Mouse (Mus musculus) lung, postnatal 0 days (tissue): ENCODE results near the gene Zfp106. TPM values are rescaled to one million over a fixed set of nuclear protein-coding genes. Genes with fewer than 3 reads are reported as not detected.

ENCODE experiments used
- ATAC-seq: fragments of 200-750 bp; cut with Nextera tagmentation; 2 replicates; pipeline ENCODE4 v1.8.0; 2017; ENCODE audit warnings: moderate library complexity
- DNase-seq: peaks from one replicate; pipeline ENCODE4 v3.0.0-alpha.2; 2016; ENCODE audit warnings: low spot score
- H3K27ac ChIP-seq: fragments of 300-500 bp; sonication (generic); 2 replicates; pipeline ENCODE4 v1.5.1; 2014; ENCODE audit warnings: antibody characterized with exemption, mild to moderate bottlenecking, low read length, mixed read lengths
- H3K27me3 ChIP-seq: fragments of 300-500 bp; sonication (generic); replicated peaks from 2 replicates; pipeline ENCODE4 v1.6.1; 2014; ENCODE audit warnings: low read length, mixed read lengths; ENCODE audit not compliant: insufficient read depth
- H3K36me3 ChIP-seq: fragments of 300-500 bp; sonication (generic); 2 replicates; pipeline ENCODE4 v1.6.1; 2014; ENCODE audit warnings: low read length, mixed read lengths; ENCODE audit not compliant: insufficient read depth
- H3K4me1 ChIP-seq: fragments of 300-500 bp; sonication (generic); 2 replicates; pipeline ENCODE4 v1.6.1; 2014; ENCODE audit warnings: antibody characterized with exemption, low read depth, low read length, mixed read lengths; ENCODE audit not compliant: insufficient read depth
- H3K4me2 ChIP-seq: fragments of 300-500 bp; sonication (generic); replicated peaks from 2 replicates; pipeline ENCODE4 v1.6.1; 2014; ENCODE audit warnings: low read depth, mild to moderate bottlenecking, low read length, moderate library complexity, mixed read lengths
- H3K4me3 ChIP-seq: fragments of 300-500 bp; sonication (generic); 2 replicates; pipeline ENCODE4 v1.5.1; 2014; ENCODE audit warnings: low read depth, low read length
- H3K9ac ChIP-seq: fragments of 300-500 bp; sonication (generic); replicated peaks from 2 replicates; pipeline ENCODE4 v1.6.1; 2014; ENCODE audit warnings: low read depth, mild to moderate bottlenecking
- H3K9me3 ChIP-seq: fragments of 300-500 bp; sonication (generic); 2 replicates; pipeline ENCODE4 v1.6.1; 2016; ENCODE audit warnings: low read length, mixed read lengths
- CTCF ChIP-seq: IDR thresholded peaks from 2 replicates; pipeline ENCODE4 v1.5.1; 2016; ENCODE audit warnings: antibody characterized with exemption, mild to moderate bottlenecking
- EP300 ChIP-seq: IDR thresholded peaks from 2 replicates; pipeline ENCODE4 v1.6.1; 2016; ENCODE audit warnings: antibody characterized with exemption, mild to moderate bottlenecking, control low read depth
- WGBS: fragments of 180-500 bp; shearing (Covaris S2); extraction: QIAGEN DNeasy Blood & Tissue Kit; methylation state at CpG from one replicate; pipeline ENCODE4 v1.1.7; 2014; 5-methylcytosine and 5-hydroxymethylcytosine counted together
- polyA plus RNA-seq: library from polyadenylated mRNA; unstranded; fragments of >200 nt; fragmentation: Nextera tagmentation; extraction: Ambion mirVana; gene quantifications from 2 replicates; pipeline ENCODE4 v1.2.1, GENCODE M21; 2015

Gene Zfp106
- polyA plus RNA-seq, 1 experiment from 2014 or later: 28.5 TPM

DNA sequence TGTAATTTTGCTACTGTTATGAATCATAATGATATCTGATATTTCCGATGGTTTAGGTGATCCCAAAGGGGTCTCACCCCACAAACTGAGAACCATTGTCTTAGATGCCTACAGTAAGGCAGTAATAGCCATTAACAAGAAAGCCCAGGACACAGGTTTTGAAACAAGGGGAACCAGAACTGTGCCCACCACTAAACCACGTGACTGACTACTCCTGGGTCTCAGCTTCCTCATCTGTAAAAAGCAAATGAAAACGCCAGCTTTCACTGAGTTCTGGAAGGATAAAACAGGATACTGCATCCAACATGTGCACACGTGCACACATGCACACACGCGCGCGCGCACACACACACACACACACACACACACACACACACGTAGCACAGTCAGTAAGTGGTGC is 93.9 kb downstream of the Zfp106 start:
- DNase-seq (no peak), ATAC-seq (no peak)
- no peak overlapping the region for H3K4me2 ChIP-seq
- no peak overlapping the region for H3K4me3 ChIP-seq
- H3K36me3 ChIP-seq: no peaks in the 10 kb centered on the region
- no peak overlapping the region for H3K27ac ChIP-seq
- H3K9me3 ChIP-seq: no peaks in the 10 kb centered on the region
- H3K9ac ChIP-seq: no peak overlapping the region
- H3K27me3 ChIP-seq: no peaks in the 10 kb centered on the region
- TF ChIP-seq EP300 (no peak), CTCF (no peak)
- no peaks in the 10 kb centered on the region for H3K4me1 ChIP-seq
- 86% methylated on average over 10 of the region's 10 CpGs for WGBS

DNA sequence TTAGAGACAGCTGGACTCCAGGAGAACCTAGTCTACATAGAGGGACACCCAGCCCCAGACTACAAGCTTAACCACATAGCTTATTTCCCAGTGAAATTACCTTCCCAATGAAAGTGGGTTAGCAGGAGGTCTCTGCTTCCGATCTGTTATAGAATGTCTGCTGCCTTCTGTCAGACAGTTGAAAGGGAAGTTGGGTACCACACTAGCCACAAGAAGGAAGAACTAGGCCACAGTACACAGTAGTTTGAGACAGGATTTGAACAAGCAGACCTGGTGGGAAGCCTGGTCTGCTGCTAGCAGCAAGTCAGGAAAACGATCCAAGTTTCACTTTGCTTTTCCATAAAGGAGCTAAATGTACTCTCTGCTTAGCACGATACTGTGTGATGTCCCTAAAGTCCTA is 94.4 kb downstream of the Zfp106 start:
- TF ChIP-seq CTCF (no peak), EP300 (no peak)
- no peak overlapping the region for H3K9ac ChIP-seq
- no peaks in the 10 kb centered on the region for H3K36me3 ChIP-seq

DNA sequence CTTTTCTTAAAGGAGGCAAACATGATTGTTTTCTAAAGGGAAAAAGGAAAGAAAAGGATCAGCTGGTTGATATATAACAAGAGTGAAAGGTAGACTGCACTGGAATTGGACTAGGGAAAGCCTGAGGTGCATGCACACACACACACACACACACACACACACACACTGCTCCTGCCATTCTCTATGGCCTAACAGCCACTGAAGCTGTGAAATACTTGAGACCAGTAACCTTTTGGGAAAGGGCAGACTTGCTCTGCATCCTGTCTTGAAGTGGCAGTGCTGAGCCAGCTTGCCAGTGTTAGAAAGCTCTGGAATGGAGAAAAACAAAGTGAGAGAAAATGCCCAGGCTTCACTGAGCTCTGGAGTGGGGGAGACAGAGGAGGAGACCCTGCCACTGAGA is 95.6 kb downstream of the Zfp106 start:
- no peaks in the 10 kb centered on the region for H3K9me3 ChIP-seq
- TF ChIP-seq CTCF (no peak), EP300 (no peak)
- no peak for ATAC-seq
- H3K4me3 ChIP-seq: no peak overlapping the region
- DNase-seq: no peak
- no peaks in the 10 kb centered on the region for H3K4me1 ChIP-seq
- no peak overlapping the region for H3K9ac ChIP-seq
- H3K27ac ChIP-seq: no peak overlapping the region
- no peaks in the 10 kb centered on the region for H3K36me3 ChIP-seq
- H3K4me2 ChIP-seq: no peak overlapping the region
- H3K27me3 ChIP-seq: no peaks in the 10 kb centered on the region

More for the DNA sequence above, 94.4 kb downstream of the Zfp106 start:
- Histone ChIP-seq H3K9me3 (no peaks in the 10 kb centered on the region), H3K4me1 (no peaks in the 10 kb centered on the region), H3K27ac (no peak overlapping the region), H3K4me3 (no peak overlapping the region), H3K4me2 (no peak overlapping the region), H3K27me3 (no peaks in the 10 kb centered on the region)
- DNase-seq (no peak), ATAC-seq (no peak)
- 82% methylated on average over 3 of the region's 3 CpGs for whole genome bisulfite sequencing

DNA sequence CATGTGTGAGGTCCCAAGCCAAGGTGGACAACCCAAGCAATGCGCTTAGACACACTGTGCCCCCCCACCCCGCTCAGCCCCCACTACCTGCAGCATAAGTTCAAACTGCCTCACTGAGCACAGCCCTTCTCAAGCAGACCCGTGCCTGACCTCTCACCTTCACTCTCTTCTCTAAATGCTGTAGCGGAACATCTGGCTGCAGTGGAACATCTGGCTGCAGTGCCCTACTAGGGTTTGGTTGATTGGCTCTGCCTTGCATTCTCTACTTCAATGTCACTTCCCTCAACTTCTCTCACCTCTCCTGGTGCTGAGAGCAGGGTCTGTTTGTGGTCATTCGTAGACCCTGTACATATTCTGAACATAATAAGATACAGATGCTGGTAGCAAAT is 98.3 kb downstream of the Zfp106 start:
- Histone ChIP-seq H3K9me3 (no peaks in the 10 kb centered on the region), H3K9ac (no peak overlapping the region), H3K27me3 (no peaks in the 10 kb centered on the region), H3K4me1 (no peaks in the 10 kb centered on the region), H3K4me3 (no peak overlapping the region), H3K4me2 (no peak overlapping the region), H3K36me3 (no peaks in the 10 kb centered on the region), H3K27ac (no peak overlapping the region)
- no peak for DNase-seq
- no peak for ATAC-seq
- TF ChIP-seq EP300: no peak
- TF ChIP-seq CTCF: no peak
- WGBS: 75% methylated on average over 5 of the region's 5 CpGs

DNA sequence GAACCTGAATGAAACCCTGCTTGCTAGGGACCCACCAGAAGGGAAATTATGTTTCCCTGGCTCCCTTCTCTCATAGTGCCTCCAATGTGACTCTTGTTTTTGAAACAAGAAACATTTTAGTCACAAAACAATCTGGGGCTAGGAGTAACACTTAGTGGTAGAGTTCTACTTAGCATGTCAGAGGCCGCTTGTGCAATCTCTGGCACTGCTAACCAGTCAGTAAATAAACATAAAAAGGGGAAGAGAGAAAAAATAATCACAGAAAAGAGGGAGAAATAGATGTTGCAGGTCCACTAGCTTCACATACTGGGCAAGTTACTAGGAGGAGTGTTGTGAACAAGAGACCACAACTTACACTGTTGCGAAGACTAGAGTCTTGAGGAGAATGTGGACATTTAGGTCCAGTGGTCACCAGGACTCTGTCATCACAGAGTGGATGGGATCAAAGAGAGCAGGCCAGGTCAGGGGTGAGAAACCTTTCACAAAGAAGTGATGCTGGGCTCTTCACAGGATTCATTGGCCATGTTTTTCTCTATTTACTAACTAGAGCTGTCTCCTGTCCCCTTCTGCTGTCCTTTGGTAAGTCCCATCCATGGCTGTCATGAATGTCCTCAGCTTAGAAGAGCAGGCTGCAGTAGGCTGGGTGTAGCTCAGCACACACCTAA is 98.8 kb downstream of the Zfp106 start:
- no peaks in the 10 kb centered on the region for H3K4me1 ChIP-seq
- ATAC-seq: no peak
- no peaks in the 10 kb centered on the region for H3K36me3 ChIP-seq
- 80% methylated on average over 2 of the region's 2 CpGs for WGBS
- H3K9ac ChIP-seq: no peak overlapping the region
- no peaks in the 10 kb centered on the region for H3K27me3 ChIP-seq
- no peak overlapping the region for H3K27ac ChIP-seq
- no peak overlapping the region for H3K4me2 ChIP-seq
- no peak for TF ChIP-seq EP300
- TF ChIP-seq CTCF: no peak
- H3K4me3 ChIP-seq: no peak overlapping the region
- DNase-seq: peak; percentile 45
- H3K9me3 ChIP-seq: no peaks in the 10 kb centered on the region

DNA sequence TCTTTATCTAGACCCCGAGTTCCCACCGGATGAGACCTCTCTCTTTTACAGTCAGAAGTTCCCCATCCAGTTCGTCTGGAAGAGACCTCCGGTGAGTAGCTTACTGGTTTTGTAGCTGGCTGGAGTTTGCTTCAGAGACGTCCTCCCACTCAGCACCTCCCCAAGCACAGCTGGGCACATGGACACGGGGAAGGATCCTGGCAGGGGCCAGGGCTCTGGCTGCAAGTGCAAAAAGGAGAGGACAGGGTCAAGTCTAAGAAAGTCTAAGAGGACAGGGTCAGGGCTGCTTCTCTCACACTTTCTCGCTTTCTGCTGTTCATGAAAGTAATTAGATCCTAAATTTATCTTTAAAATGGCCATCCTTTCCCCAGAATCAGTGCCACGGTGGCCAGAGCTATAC is 99.6 kb downstream of the Zfp106 start:
- Histone ChIP-seq H3K4me2 (no peak overlapping the region), H3K9ac (no peak overlapping the region), H3K4me1 (no peaks in the 10 kb centered on the region), H3K9me3 (no peaks in the 10 kb centered on the region), H3K36me3 (no peaks in the 10 kb centered on the region), H3K4me3 (no peak overlapping the region), H3K27me3 (no peaks in the 10 kb centered on the region), H3K27ac (no peak overlapping the region)
- no peak for ATAC-seq
- TF ChIP-seq EP300: no peak
- WGBS: 61% methylated on average over 8 of the region's 8 CpGs
- DNase-seq: no peak

DNA sequence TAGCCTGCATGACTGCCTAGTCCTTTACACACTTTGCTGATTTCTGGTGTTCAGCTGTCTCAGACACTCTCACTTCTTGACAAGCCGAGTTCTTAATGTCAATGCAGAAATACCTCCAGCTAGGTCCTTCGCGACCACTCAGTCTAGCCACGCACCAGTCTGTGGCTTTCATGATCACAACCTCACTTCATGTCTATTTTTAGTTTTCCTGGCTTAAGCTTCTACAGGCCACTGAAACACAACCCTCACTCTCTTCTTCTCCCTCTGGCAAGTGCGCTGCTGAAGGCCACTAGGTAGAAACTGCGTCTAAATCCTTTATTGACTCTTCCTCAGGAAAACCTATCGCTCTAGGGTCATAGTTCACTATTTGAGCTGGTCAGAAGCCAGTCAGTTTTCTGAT is 100.3 kb downstream of the Zfp106 start:
- H3K4me2 ChIP-seq: no peak overlapping the region
- WGBS: 73% methylated on average over 7 of the region's 7 CpGs

More for the DNA sequence above, 100.3 kb downstream of the Zfp106 start:
- Histone ChIP-seq H3K4me3 (no peak overlapping the region), H3K9ac (no peak overlapping the region), H3K4me1 (no peaks in the 10 kb centered on the region), H3K27me3 (no peaks in the 10 kb centered on the region), H3K36me3 (no peaks in the 10 kb centered on the region), H3K27ac (no peak overlapping the region), H3K9me3 (no peaks in the 10 kb centered on the region)
- ATAC-seq: no peak
- no peak for DNase-seq
- TF ChIP-seq CTCF (no peak), EP300 (no peak)
